Mouse (Mus musculus) forebrain, embryonic 14.5 days (tissue): ENCODE results near the gene Fndc1. TPM values are rescaled to one million over a fixed set of nuclear protein-coding genes. Genes with fewer than 3 reads are reported as not detected.

Experiments
- ATAC-seq: fragments of 200-750 bp; cut with Nextera tagmentation; 2 replicates; pipeline ENCODE4 v1.8.0; 2017; ENCODE audit warnings: mild to moderate bottlenecking, moderate library complexity
- DNase-seq: peaks from one replicate; pipeline ENCODE4 v3.0.0-alpha.2; 2015; ENCODE audit warnings: low spot score
- H3K27ac ChIP-seq: fragments of 300-500 bp; sonication (generic); 2 replicates; pipeline ENCODE4 v1.5.1; 2014; ENCODE audit warnings: low read depth, mild to moderate bottlenecking, control low read depth, low read length, moderate library complexity
- H3K27me3 ChIP-seq: fragments of 300-500 bp; sonication (generic); replicated peaks from 2 replicates; pipeline ENCODE4 v1.6.1; 2014; ENCODE audit warnings: low read length, control low read depth, mixed read lengths; ENCODE audit not compliant: control insufficient read depth, insufficient read depth
- H3K36me3 ChIP-seq: fragments of 300-500 bp; sonication (generic); 2 replicates; pipeline ENCODE4 v1.6.1; 2014; ENCODE audit warnings: low read length, control low read depth; ENCODE audit not compliant: control insufficient read depth, insufficient read depth
- H3K4me1 ChIP-seq: fragments of 300-500 bp; sonication (generic); 2 replicates; pipeline ENCODE4 v1.6.1; 2014; ENCODE audit warnings: antibody characterized with exemption, low read length, control low read depth; ENCODE audit not compliant: control insufficient read depth, insufficient read depth
- H3K4me2 ChIP-seq: fragments of 300-500 bp; sonication (generic); 2 replicates; pipeline ENCODE4 v1.6.1; 2014; ENCODE audit warnings: mild to moderate bottlenecking, control low read depth, low read length
- H3K4me3 ChIP-seq: fragments of 300-500 bp; sonication (generic); 2 replicates; pipeline ENCODE4 v1.5.1; 2014; ENCODE audit warnings: low read depth, low read length, control low read depth
- H3K9ac ChIP-seq: fragments of 300-500 bp; sonication (generic); 2 replicates; pipeline ENCODE4 v1.6.1; 2014; ENCODE audit warnings: mild to moderate bottlenecking, low read length, control low read depth, moderate library complexity
- H3K9me3 ChIP-seq: fragments of 300-500 bp; sonication (generic); replicated peaks from 2 replicates; pipeline ENCODE4 v1.6.1; 2016; ENCODE audit warnings: low read length, control low read depth, mixed read lengths; ENCODE audit not compliant: control insufficient read depth
- WGBS: fragments of 180-500 bp; shearing (Covaris S2); extraction: QIAGEN DNeasy Blood & Tissue Kit; methylation state at CpG from one replicate; pipeline ENCODE4 v1.1.7; 2014; 5-methylcytosine and 5-hydroxymethylcytosine counted together
- polyA plus RNA-seq: library from polyadenylated mRNA; unstranded; fragments of >200 nt; fragmentation: Nextera tagmentation; extraction: Ambion mirVana; gene quantifications from 2 replicates; pipeline ENCODE4 v1.2.1, GENCODE M21; 2014

The Fndc1 gene
- polyA plus RNA-seq, 1 experiment from 2014 or later, result 1.5 TPM

DNA sequence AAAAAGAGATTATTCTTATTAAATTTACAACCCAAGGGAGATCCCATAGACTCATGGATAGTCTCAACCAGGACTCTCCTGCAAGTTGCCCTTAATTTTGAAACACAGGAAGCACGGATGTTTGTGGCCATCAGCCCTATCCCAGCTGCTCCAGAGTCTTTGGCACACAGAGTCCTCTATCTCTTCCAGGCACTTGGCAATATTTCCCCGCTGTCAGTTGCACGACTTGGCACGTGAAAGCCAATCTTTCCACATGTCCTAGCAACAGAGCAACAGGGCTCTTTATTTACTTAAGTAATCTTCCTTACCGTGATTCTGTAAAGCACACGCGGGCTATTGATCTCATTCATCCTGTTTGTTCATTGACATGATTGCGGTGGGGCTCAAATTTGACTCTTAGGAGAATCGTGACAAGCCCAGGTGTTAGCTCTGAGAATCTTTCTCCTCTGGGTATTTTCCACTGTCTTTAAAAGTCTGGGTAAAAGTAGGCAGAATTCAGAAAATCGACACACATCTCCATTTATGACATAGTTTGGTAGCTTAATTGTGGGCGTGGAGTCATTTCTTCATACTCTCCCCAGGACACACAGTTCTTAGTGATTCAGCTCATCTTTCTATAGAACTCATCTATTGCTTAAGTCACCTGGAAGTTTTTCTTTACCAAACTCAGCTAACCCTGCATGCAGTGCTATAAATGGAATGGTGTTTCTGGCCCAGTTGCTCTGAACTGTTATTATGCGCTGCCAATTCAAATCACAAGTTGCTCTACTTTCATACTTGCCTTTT, 13.6 kb upstream of the Fndc1 start:
- H3K36me3 ChIP-seq, result no peaks in the 10 kb centered on the region
- 73% methylated on average over 12 of the region's 12 CpGs for WGBS
- no peaks in the 10 kb centered on the region for H3K4me1 ChIP-seq
- DNase-seq (peak; percentile 67), ATAC-seq (no peak)
- H3K9ac ChIP-seq, result no peak overlapping the region
- H3K27me3 ChIP-seq, result no peaks in the 10 kb centered on the region
- H3K4me2 ChIP-seq, result no peak overlapping the region
- H3K27ac ChIP-seq, result no peak overlapping the region
- no peak overlapping the region for H3K4me3 ChIP-seq
- H3K9me3 ChIP-seq, result no peaks in the 10 kb centered on the region

DNA sequence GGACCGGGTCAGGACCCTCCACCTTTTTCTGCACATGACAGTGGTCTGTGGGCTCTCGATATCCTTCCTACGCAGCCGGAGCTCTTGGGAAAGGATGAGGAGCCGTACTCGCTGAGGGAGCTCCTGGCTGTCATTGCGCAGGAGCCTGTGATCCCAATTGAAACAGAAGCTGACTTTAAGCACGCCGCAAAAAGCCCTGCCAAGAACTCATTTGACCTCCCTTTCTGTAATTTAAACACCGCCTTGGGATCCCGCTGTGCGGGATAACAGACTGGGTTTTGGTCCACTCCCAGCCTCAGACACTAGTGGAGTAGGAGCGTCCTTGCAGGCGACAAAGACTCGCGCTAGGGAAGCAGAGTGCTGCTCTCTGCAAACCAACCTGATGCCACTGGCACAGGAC, 484 bp upstream of the Fndc1 start:
- no peaks in the 10 kb centered on the region for H3K36me3 ChIP-seq
- no peaks in the 10 kb centered on the region for H3K9me3 ChIP-seq
- DNase-seq, result peak; percentile 33
- peaks cover 4% of the 10 kb centered on the region; the same call in 1 of the 2 replicates for H3K27me3 ChIP-seq
- peak overlapping the region; percentile 96 for H3K4me2 ChIP-seq
- no peak overlapping the region for H3K27ac ChIP-seq
- WGBS, result 5% methylated on average over 16 of the region's 16 CpGs
- peak overlapping the region; percentile 48 for H3K4me3 ChIP-seq
- H3K4me1 ChIP-seq, result no peaks in the 10 kb centered on the region
- peak overlapping the region; percentile 60; the same call in 1 of the 2 replicates for H3K9ac ChIP-seq
- no peak; the same call in 1 of the 2 replicates for ATAC-seq

DNA sequence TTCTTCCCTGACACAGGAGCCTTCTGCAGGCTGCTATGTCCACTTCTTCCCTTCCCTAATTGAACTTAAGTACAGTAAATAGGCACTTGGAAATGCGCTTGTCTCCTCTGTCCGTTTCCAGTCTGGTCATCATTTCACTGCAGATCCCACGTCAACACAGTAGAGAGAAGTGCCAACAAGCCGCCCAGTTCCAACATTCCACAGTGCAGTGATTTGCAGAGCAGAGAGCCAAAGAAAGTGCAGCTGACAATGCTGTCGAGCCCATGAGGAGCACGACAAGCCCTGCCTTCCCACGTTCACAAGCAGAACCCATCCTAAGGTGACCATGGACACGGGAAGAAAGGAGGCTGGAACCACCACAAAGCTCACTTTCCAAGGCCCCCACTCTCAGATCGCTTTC, 1.7 kb downstream of the Fndc1 start:
- ATAC-seq, result no peak
- no peak for DNase-seq
- no peak overlapping the region for H3K27ac ChIP-seq
- H3K9me3 ChIP-seq, result no peaks in the 10 kb centered on the region
- 69% methylated on average over 9 of the region's 9 CpGs for WGBS
- H3K9ac ChIP-seq, result no peak overlapping the region
- peaks cover 4% of the 10 kb centered on the region; the same call in 1 of the 2 replicates for H3K27me3 ChIP-seq
- no peak overlapping the region for H3K4me2 ChIP-seq
- H3K4me1 ChIP-seq, result no peaks in the 10 kb centered on the region
- H3K36me3 ChIP-seq, result no peaks in the 10 kb centered on the region
- no peak overlapping the region for H3K4me3 ChIP-seq

DNA sequence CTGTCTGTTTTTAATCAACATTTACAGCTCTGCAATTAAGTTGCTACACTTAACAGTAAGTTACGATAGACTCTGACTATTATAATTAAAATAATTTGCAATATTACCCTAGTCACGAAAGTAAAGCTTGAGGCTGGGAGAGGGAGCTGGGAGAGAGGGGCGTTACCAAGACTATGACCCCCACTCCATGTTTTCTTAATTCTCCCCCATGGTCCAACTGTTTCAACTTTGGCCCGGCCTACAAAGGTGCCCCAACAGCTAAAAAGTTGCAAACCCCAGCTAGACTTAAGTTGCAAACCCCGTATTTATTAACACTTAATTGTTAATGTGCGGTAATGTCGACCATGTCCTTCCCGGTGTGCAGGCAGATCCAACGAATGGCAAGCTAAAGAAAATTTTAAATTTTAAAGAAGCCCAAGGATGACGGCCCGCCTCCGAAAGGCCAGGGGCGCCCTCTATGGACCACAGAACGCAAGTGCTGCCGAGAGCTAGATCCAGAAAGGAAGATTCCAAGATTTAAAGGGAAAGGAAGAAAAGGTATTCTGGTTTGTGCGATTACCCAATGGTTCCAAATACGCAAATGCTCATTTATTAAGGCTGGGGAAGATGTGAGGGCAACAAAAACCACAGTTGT, 5.4 kb downstream of the Fndc1 start:
- H3K36me3 ChIP-seq, result no peaks in the 10 kb centered on the region
- no peak overlapping the region for H3K4me3 ChIP-seq
- ATAC-seq, result no peak
- 31% methylated on average over 17 of the region's 17 CpGs for WGBS
- no peaks in the 10 kb centered on the region for H3K4me1 ChIP-seq
- no peak overlapping the region for H3K27ac ChIP-seq
- no peaks in the 10 kb centered on the region for H3K9me3 ChIP-seq
- H3K4me2 ChIP-seq, result no peak overlapping the region
- H3K9ac ChIP-seq, result no peak overlapping the region
- peak; percentile 52 for DNase-seq
- H3K27me3 ChIP-seq, result peaks cover 4% of the 10 kb centered on the region; the same call in 1 of the 2 replicates

DNA sequence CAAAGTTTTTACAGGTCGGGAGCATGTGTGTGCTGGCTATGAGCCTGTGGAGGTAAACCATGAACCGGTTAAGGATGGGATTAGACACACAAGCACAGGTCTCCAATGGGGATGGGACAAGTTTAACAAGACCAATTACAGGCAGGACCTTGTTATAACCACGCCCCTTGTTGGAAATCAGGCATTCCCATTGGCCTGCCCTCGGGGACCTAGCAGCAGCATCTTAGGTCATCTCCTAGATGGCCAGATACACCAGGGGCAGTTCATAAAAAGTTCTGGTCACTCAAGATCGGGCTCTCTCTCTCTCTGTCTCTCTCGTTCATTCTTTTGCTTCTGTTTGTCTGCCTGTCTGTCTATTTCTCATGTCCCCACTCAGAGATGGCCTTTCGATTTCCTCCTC, 6.9 kb downstream of the Fndc1 start:
- H3K9ac ChIP-seq, result no peak overlapping the region
- H3K4me3 ChIP-seq, result no peak overlapping the region
- H3K4me2 ChIP-seq, result no peak overlapping the region
- no peaks in the 10 kb centered on the region for H3K9me3 ChIP-seq
- DNase-seq, result no peak
- no peak overlapping the region for H3K27ac ChIP-seq
- 92% methylated on average over 7 of the region's 7 CpGs for WGBS
- no peaks in the 10 kb centered on the region for H3K27me3 ChIP-seq
- H3K36me3 ChIP-seq, result no peaks in the 10 kb centered on the region
- no peak for ATAC-seq
- H3K4me1 ChIP-seq, result no peaks in the 10 kb centered on the region

DNA sequence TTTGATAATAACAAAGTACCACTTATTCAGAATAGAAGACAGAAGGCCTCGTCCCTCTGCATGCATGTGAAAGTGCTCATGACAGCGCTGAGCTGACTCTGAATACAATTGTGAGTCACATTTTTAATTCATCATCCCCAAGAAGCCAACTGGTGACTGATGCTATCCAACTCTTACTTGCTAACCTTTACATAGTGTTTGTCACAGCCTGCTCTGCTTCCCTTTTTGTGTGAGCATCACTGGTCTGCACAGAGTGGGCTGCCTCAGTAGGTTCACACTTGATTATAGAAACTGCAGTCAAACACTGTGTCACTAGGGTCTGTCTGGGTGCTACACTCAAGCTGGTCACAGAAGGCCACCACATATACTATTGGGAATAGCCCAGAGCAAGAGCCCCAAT, 10.5 kb downstream of the Fndc1 start:
- H3K36me3 ChIP-seq, result no peaks in the 10 kb centered on the region
- H3K4me3 ChIP-seq, result no peak overlapping the region
- no peak for DNase-seq
- H3K27me3 ChIP-seq, result no peaks in the 10 kb centered on the region
- no peaks in the 10 kb centered on the region for H3K9me3 ChIP-seq
- no peak overlapping the region for H3K9ac ChIP-seq
- ATAC-seq, result no peak
- no peaks in the 10 kb centered on the region for H3K4me1 ChIP-seq
- 77% methylated on average over 2 of the region's 2 CpGs for WGBS
- H3K27ac ChIP-seq, result no peak overlapping the region
- no peak overlapping the region for H3K4me2 ChIP-seq

DNA sequence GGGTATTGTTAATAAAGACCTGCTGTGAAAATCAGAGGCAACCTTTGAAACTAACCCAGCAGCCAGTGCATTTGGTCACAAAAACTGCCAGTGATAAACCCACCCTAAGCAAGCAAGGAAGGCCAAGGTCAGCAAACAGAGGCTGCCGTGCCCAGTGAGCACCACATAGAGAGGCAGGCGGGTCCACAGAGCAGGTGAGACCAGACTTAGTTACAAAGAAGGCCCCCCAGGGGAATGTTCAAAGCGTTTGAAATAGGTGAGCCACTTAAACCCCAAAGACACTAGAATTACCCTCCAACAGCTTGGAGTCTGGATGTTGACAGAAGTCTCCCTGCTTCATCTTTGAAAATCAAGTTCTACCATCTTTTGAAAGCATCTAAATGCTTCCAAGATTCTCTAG, 12.7 kb downstream of the Fndc1 start:
- no peaks in the 10 kb centered on the region for H3K4me1 ChIP-seq
- H3K27me3 ChIP-seq, result no peaks in the 10 kb centered on the region
- no peak overlapping the region for H3K4me3 ChIP-seq
- H3K36me3 ChIP-seq, result no peaks in the 10 kb centered on the region
- no peak overlapping the region for H3K4me2 ChIP-seq
- no peak for DNase-seq
- no peaks in the 10 kb centered on the region for H3K9me3 ChIP-seq
- ATAC-seq, result no peak
- 57% methylated on average over 3 of the region's 3 CpGs for WGBS
- H3K27ac ChIP-seq, result no peak overlapping the region
- no peak overlapping the region for H3K9ac ChIP-seq

GRCm38 (mm10) chr17:7808043-7808442, 19.1 kb downstream of the Fndc1 start:
- Histone ChIP-seq H3K4me2 (no peak overlapping the region), H3K27ac (no peak overlapping the region), H3K4me1 (no peaks in the 10 kb centered on the region), H3K9me3 (no peaks in the 10 kb centered on the region), H3K36me3 (no peaks in the 10 kb centered on the region), H3K9ac (no peak overlapping the region), H3K4me3 (no peak overlapping the region), H3K27me3 (no peaks in the 10 kb centered on the region)
- DNase-seq (no peak), ATAC-seq (no peak)
- WGBS, result 87% methylated on average over 2 of the region's 2 CpGs

DNA sequence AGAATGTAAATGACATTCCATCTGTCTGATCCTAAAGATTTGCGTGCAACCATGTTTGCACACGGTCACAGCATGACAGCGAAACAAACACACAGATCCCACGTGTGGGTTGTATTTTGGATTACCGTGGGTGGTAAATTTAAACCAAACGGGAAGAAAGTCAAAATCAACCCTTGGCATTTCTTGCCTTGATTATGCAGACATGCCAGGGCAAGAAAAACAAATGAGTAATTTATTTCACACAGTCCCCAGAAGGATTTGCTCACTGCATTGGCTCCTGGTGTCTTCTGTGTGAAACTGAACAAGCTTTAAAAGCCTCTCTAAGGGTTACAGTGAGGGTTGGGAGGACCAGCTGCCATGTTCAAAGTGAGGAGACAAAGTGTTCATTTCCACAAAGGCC, 22.0 kb downstream of the Fndc1 start:
- Histone ChIP-seq H3K4me3 (no peak overlapping the region), H3K27me3 (no peaks in the 10 kb centered on the region), H3K36me3 (no peaks in the 10 kb centered on the region), H3K4me2 (no peak overlapping the region), H3K4me1 (no peaks in the 10 kb centered on the region), H3K27ac (no peak overlapping the region), H3K9me3 (no peaks in the 10 kb centered on the region), H3K9ac (no peak overlapping the region)
- DNase-seq (no peak), ATAC-seq (no peak)
- 91% methylated on average over 6 of the region's 6 CpGs for WGBS
